Mouse (Mus musculus) forebrain, embryonic 14.5 days (tissue): Measurements from ENCODE around the gene Cln6. TPM values are rescaled to one million over a fixed set of nuclear protein-coding genes. Genes with fewer than 3 reads are reported as not detected.
"Not testable (repeated sequence)": the region's sequence is repeated elsewhere in the genome, so short reads cannot be mapped to it uniquely, and the experiment has no call there.

ENCODE experiments used
- ATAC-seq: fragments of 200-750 bp; cut with Nextera tagmentation; 2 replicates; pipeline ENCODE4 v1.8.0; 2017; ENCODE audit warnings: mild to moderate bottlenecking, moderate library complexity
- DNase-seq: peaks from one replicate; pipeline ENCODE4 v3.0.0-alpha.2; 2015; ENCODE audit warnings: low spot score
- H3K27ac ChIP-seq: fragments of 300-500 bp; sonication (generic); 2 replicates; pipeline ENCODE4 v1.5.1; 2014; ENCODE audit warnings: low read depth, mild to moderate bottlenecking, control low read depth, low read length, moderate library complexity
- H3K27me3 ChIP-seq: fragments of 300-500 bp; sonication (generic); replicated peaks from 2 replicates; pipeline ENCODE4 v1.6.1; 2014; ENCODE audit warnings: low read length, control low read depth, mixed read lengths; ENCODE audit not compliant: control insufficient read depth, insufficient read depth
- H3K36me3 ChIP-seq: fragments of 300-500 bp; sonication (generic); 2 replicates; pipeline ENCODE4 v1.6.1; 2014; ENCODE audit warnings: low read length, control low read depth; ENCODE audit not compliant: control insufficient read depth, insufficient read depth
- H3K4me1 ChIP-seq: fragments of 300-500 bp; sonication (generic); 2 replicates; pipeline ENCODE4 v1.6.1; 2014; ENCODE audit warnings: antibody characterized with exemption, low read length, control low read depth; ENCODE audit not compliant: control insufficient read depth, insufficient read depth
- H3K4me2 ChIP-seq: fragments of 300-500 bp; sonication (generic); 2 replicates; pipeline ENCODE4 v1.6.1; 2014; ENCODE audit warnings: mild to moderate bottlenecking, control low read depth, low read length
- H3K4me3 ChIP-seq: fragments of 300-500 bp; sonication (generic); 2 replicates; pipeline ENCODE4 v1.5.1; 2014; ENCODE audit warnings: low read depth, low read length, control low read depth
- H3K9ac ChIP-seq: fragments of 300-500 bp; sonication (generic); 2 replicates; pipeline ENCODE4 v1.6.1; 2014; ENCODE audit warnings: mild to moderate bottlenecking, low read length, control low read depth, moderate library complexity
- H3K9me3 ChIP-seq: fragments of 300-500 bp; sonication (generic); replicated peaks from 2 replicates; pipeline ENCODE4 v1.6.1; 2016; ENCODE audit warnings: low read length, control low read depth, mixed read lengths; ENCODE audit not compliant: control insufficient read depth
- WGBS: fragments of 180-500 bp; shearing (Covaris S2); extraction: QIAGEN DNeasy Blood & Tissue Kit; methylation state at CpG from one replicate; pipeline ENCODE4 v1.1.7; 2014; 5-methylcytosine and 5-hydroxymethylcytosine counted together
- polyA plus RNA-seq: library from polyadenylated mRNA; unstranded; fragments of >200 nt; fragmentation: Nextera tagmentation; extraction: Ambion mirVana; gene quantifications from 2 replicates; pipeline ENCODE4 v1.2.1, GENCODE M21; 2014

The Cln6 gene
- 3.8 and 4.9 TPM in 2 replicates for polyA plus RNA-seq

DNA sequence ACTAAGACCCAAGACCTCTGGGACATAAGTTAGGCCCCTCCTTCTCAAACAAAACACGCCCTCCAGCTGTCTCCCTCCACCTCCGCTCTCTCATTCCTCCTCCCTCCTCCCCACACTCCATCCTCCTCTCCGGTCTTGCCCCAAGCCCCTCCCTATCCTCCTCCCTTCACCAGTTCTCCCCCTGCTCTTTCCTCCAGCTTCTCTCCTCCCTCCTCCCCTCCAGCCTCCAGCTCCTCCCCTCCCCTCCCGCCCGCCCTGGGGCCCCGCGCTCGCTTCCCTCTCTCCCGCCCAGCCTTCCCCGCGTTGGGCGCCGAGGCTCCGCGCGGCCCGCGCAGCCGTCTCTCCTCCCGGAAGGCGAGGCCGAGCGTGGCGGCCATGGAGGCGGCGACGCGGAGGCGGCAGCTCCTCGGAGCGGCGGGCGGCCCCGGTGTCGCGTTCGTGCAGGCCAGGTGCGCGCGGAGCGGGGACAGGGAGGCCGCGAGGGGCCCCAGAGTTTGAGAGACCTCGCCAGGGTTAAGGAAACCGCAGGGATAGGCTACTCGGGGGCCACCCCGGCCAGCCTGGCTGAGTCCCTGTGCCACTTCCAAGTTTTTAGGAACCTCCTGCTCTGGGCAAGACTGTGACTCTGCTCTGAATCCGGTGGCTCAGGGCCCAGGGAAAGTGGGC lies at the start of gene Cln6:
TSS of gene Cln6 (plus strand) at position 280 of the 666 bp plus-strand sequence.
- peak; percentile 88 for ATAC-seq
- DNase-seq, result peak; percentile 88
- Histone ChIP-seq H3K27ac (peak within 1 kb of the TSS; percentile 78; the same call in 1 of the 2 replicates), H3K4me2 (peak within 1 kb of the TSS; percentile 89), H3K4me1 (peaks cover 6% of the 10 kb centered on the region), H3K27me3 (no peaks in the 10 kb centered on the region), H3K4me3 (peak within 1 kb of the TSS; percentile 61), H3K36me3 (no peaks in the 10 kb centered on the region), H3K9ac (peak within 1 kb of the TSS; percentile 87), H3K9me3 (no peaks in the 10 kb centered on the region)
- WGBS, result under 1% methylated on average over 48 of the region's 48 CpGs

- no peak overlapping the region for H3K27ac ChIP-seq
- H3K9ac ChIP-seq, result no peak overlapping the region
- H3K36me3 ChIP-seq, result peaks cover 14% of the 10 kb centered on the region
- H3K4me3 ChIP-seq, result no peak overlapping the region
- DNase-seq (no peak), ATAC-seq (no peak)
- 89% methylated on average over 12 of the region's 12 CpGs for WGBS
- H3K9me3 ChIP-seq, result no peaks in the 10 kb centered on the region
- no peaks in the 10 kb centered on the region for H3K4me1 ChIP-seq
- no peak overlapping the region for H3K4me2 ChIP-seq
- H3K27me3 ChIP-seq, result no peaks in the 10 kb centered on the region
These were observed 48.7 kb upstream of the Cln6 start for GRCm38 (mm10) chr9:62789856-62790255.

GRCm38 (mm10) chr9:62799218-62799617 lies 39.4 kb upstream of the Cln6 start:
- WGBS, result 84% methylated on average over 2 of the region's 2 CpGs
- ATAC-seq, H3K27ac ChIP-seq, H3K9ac ChIP-seq, H3K9me3 ChIP-seq, H3K27me3 ChIP-seq, H3K4me3 ChIP-seq, H3K4me1 ChIP-seq, H3K4me2 ChIP-seq, DNase-seq: not testable (repeated sequence)
- peaks cover 32% of the 10 kb centered on the region for H3K36me3 ChIP-seq

DNA sequence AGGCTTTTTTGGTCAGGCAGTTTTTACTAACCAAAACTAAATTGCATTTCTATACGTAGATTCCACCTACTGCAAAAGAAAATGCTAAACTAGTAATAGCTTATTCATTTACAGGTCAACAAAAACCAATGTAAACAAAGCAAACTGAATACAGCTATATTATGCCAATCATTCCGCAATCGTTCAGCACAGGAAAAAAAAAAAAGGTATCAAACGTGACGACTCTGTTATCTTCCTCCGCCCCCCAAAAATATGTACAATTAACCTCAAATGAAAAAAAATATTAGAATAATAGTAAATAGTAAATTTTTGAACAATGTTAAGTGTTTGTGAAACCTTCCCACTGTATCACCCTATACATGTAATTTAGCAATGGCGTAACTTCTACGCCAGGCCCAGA lies 28.5 kb upstream of the Cln6 start:
- no peaks in the 10 kb centered on the region for H3K9me3 ChIP-seq
- H3K4me2 ChIP-seq, result peak overlapping the region; percentile 85
- H3K27me3 ChIP-seq, result no peaks in the 10 kb centered on the region
- no peak for DNase-seq
- H3K4me3 ChIP-seq, result peak overlapping the region; percentile 96
- no peak for ATAC-seq
- H3K36me3 ChIP-seq, result no peaks in the 10 kb centered on the region
- peak overlapping the region; percentile 93 for H3K9ac ChIP-seq
- 19% methylated on average over 8 of the region's 8 CpGs for WGBS
- H3K27ac ChIP-seq, result no peak overlapping the region
- peaks cover 20% of the 10 kb centered on the region for H3K4me1 ChIP-seq

DNA sequence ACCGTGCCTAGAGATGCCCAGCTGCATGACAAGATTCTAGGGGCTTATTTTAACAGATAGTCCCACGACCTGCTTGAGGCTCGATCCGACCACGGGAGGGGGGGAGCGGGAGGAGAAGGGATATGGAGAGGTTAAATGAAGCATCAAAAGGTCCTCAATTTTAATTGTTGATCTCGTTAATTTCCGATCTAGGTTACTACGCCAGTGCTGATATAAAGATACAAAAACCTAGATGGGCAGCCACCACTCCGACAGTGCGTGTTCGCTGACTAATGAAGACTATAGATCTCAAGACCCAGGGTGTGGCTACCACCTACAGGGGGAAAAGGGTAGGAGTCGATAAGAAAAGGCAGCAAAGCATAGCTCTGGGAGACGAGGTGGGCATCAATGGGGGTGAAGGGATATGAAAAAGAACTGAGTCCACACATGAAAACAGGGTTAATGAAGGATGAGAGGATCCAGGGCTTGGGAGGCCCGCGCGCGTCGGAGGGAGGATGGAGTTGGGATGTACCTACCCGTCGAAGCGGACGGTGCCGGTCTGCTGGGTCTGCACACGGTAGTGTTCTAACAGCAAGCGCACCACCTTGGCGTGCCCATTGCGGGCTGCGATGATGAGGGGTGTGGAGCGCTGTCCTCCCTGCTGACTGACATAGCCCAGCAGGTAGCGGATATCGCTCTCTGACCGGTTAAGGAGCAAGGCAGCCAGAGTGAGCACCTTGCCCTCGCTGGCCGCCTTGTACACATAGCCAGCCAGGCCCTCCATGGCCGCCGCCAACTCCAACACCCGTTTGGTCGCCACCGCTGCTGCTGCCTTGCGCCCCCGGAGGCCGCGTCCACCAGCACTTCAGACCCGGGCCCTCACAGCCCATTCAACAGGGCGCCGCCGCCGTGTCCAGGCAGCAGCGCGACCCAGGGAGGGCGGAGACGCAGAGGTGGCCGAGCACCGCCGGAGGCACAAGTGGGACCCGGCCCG lies 27.8 kb upstream of the Cln6 start:
- H3K4me2 ChIP-seq, result peak overlapping the region; percentile 85
- H3K36me3 ChIP-seq, result no peaks in the 10 kb centered on the region
- peaks cover 20% of the 10 kb centered on the region for H3K4me1 ChIP-seq
- peak overlapping the region; percentile 96 for H3K27ac ChIP-seq
- no peaks in the 10 kb centered on the region for H3K9me3 ChIP-seq
- under 1% methylated on average over 58 of the region's 58 CpGs for WGBS
- peak; percentile 52 for DNase-seq
- H3K27me3 ChIP-seq, result no peaks in the 10 kb centered on the region
- ATAC-seq, result peak; percentile 66
- peak overlapping the region; percentile 93 for H3K9ac ChIP-seq
- peak overlapping the region; percentile 96 for H3K4me3 ChIP-seq

DNA sequence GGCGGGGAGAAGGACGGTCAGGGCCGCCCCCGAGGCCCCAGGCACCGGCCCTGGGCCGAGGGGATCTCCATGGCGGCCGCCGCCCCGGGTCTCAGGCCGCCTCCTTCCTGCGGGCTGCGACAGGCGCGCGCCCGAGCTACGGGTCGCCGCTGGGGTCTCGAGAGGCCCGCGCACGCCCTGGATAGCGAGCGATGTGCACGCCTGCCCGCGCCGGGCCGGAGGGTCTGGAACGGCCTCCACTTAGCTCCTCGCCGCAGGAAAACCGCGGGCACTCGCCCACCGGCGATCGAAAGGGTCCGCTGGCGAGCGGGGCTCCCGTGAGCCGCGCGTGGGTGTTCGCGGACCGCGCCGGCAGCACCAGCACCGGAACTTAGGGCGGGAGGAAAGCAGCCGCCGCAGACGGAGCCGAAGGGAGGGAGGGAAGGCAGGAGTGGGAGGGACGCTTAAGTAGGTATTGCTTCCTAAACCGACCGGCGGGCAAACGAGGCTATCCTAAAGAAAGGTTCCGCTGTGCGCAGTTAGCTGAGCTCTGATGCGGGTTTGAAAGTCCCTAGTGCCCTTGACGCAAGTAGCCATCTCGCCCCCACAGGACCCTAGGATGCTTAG lies 27.0 kb upstream of the Cln6 start, which contains the start of gene Fem1b:
TSS of gene Fem1b (minus strand) at position 419 of the 606 bp plus-strand sequence.
- peak within 1 kb of the TSS; percentile 93 for H3K9ac ChIP-seq
- WGBS, result under 1% methylated on average over 56 of the region's 68 CpGs
- H3K4me1 ChIP-seq, result peaks cover 20% of the 10 kb centered on the region
- peak within 1 kb of the TSS; percentile 96 for H3K27ac ChIP-seq
- DNase-seq, result peak; percentile 96
- peak within 1 kb of the TSS; percentile 85 for H3K4me2 ChIP-seq
- peak; percentile 94 for ATAC-seq
- H3K9me3 ChIP-seq, result no peaks in the 10 kb centered on the region
- H3K4me3 ChIP-seq, result peak within 1 kb of the TSS; percentile 96
- no peaks in the 10 kb centered on the region for H3K36me3 ChIP-seq
- no peaks in the 10 kb centered on the region for H3K27me3 ChIP-seq

DNA sequence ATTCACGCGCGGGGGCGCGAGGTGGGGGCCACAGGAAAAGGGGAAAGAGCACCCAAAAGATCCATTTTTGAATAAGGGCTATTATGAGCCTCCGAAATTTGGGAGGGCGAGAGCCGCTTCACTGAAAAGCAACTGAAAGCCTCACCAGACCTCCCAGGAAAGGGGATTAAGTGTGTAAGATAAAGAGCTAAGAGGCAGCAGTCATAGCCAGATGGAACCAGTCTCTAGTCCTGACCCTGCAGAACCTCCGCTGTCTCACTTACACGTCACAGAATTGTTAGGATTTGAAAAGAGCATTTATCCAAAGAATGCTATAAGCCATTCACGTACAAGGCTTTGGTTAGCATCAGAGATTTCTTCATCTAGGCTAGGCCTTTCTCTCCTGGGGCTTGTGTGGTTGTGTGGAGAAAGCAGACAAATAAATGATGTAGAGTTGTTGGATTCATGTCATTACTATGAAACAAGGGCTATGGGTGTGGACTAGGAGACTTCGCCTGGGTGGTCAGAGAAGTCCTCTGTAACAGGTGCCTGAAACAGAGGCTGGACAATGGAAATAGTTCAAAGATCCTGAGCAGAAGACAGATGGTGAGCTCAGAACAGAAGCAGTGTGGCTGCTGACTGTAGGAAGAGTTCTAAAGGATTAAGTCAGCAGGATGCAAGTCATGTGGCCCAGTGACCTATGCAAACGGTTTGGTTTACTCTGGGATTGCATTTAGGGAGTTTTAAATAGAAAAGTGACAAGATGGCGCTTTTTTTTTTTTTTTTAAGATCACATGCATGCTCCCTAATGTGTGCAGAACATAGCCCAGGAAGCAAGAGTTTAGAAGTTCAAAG lies 26.2 kb upstream of the Cln6 start:
- H3K4me2 ChIP-seq, result peak overlapping the region; percentile 85
- H3K4me3 ChIP-seq, result peak overlapping the region; percentile 96
- DNase-seq (peak; percentile 48), ATAC-seq (0 out of 2 replicates have a peak, but pooled peaks have one; percentile 21)
- no peaks in the 10 kb centered on the region for H3K9me3 ChIP-seq
- H3K36me3 ChIP-seq, result no peaks in the 10 kb centered on the region
- peak overlapping the region; percentile 93 for H3K9ac ChIP-seq
- H3K27ac ChIP-seq, result peak overlapping the region; percentile 96
- WGBS, result 8% methylated on average over 14 of the region's 14 CpGs
- peaks cover 20% of the 10 kb centered on the region for H3K4me1 ChIP-seq
- H3K27me3 ChIP-seq, result no peaks in the 10 kb centered on the region

- no peaks in the 10 kb centered on the region for H3K36me3 ChIP-seq
- ATAC-seq, result no peak
- no peak for DNase-seq
- H3K27ac ChIP-seq, result no peak overlapping the region
- H3K4me1 ChIP-seq, result peaks cover 5% of the 10 kb centered on the region; the same call in 1 of the 2 replicates
- no peaks in the 10 kb centered on the region for H3K27me3 ChIP-seq
- no peak overlapping the region for H3K9ac ChIP-seq
- no peak overlapping the region for H3K4me2 ChIP-seq
- H3K9me3 ChIP-seq, result no peaks in the 10 kb centered on the region
- WGBS, result 90% methylated on average over 2 of the region's 2 CpGs
- no peak overlapping the region for H3K4me3 ChIP-seq
These were observed 23.8 kb upstream of the Cln6 start for GRCm38 (mm10) chr9:62814751-62815150.
